Mouse (Mus musculus) ES-Bruce4 (cell line): Measurements from ENCODE around the gene Colca2.

Experiments
- CTCF ChIP-seq: IDR thresholded peaks from one replicate; pipeline ENCODE4 v1.8.1; 2011; ENCODE audit warnings: low read depth, low read length
- EP300 ChIP-seq: IDR thresholded peaks from 2 replicates; pipeline ENCODE4 v1.6.1; 2011; ENCODE audit warnings: low read depth, low read length; ENCODE audit not compliant: insufficient read depth
- POLR2A ChIP-seq: IDR thresholded peaks from one replicate; pipeline ENCODE4 v1.8.1; 2011; ENCODE audit warnings: low read length; ENCODE audit not compliant: insufficient read depth

GRCm38 (mm10) chr9:51268852-51269251 is 9.5 kb downstream of the Colca2 start:
- TF ChIP-seq POLR2A: no peak
- TF ChIP-seq CTCF: no peak
- no peak for TF ChIP-seq EP300
